Mouse (Mus musculus) testis, postnatal 10 days (tissue): ENCODE measurements around the gene Fbxl19.
"Not testable (repeated sequence)": the region's sequence is repeated elsewhere in the genome, so short reads cannot be mapped to it uniquely, and the experiment has no call there.

Experiments used
- DNase-seq: peaks from one replicate; pipeline ENCODE4 v3.0.0; 2021; ENCODE audit warnings: low spot score

The Fbxl19 gene

GRCm38 (mm10) chr7:127730170-127730569 is 14.2 kb upstream of the Fbxl19 start:
- DNase-seq = no peak

GRCm38 (mm10) chr7:127732066-127732465 is 12.3 kb upstream of the Fbxl19 start, which contains the start of gene Ctf2:
TSS of gene Ctf2 (minus strand) at chr7:127732166.
- DNase-seq = not testable (repeated sequence)

- DNase-seq = peak; percentile 89
These were observed 908 bp downstream of the Fbxl19 start for GRCm38 (mm10) chr7:127745251-127745651.

- peak; percentile 95 for DNase-seq
These were observed 1.5 kb downstream of the Fbxl19 start for GRCm38 (mm10) chr7:127745652-127746493.

- peak; percentile 80 for DNase-seq
These were observed 2.5 kb downstream of the Fbxl19 start for GRCm38 (mm10) chr7:127746494-127747491.

- no peak for DNase-seq
These were observed 3.4 kb downstream of the Fbxl19 start for GRCm38 (mm10) chr7:127747559-127748234.

- DNase-seq = no peak
These were observed 3.9 kb downstream of the Fbxl19 start for GRCm38 (mm10) chr7:127748235-127748560.

GRCm38 (mm10) chr7:127750131-127751127 is 6.1 kb downstream of the Fbxl19 start:
- DNase-seq = no peak

- DNase-seq = no peak
These were observed 7.3 kb downstream of the Fbxl19 start for GRCm38 (mm10) chr7:127751619-127752018.

GRCm38 (mm10) chr7:127752069-127752468 is 7.7 kb downstream of the Fbxl19 start:
- DNase-seq = no peak

- no peak for DNase-seq
These were observed 8.8 kb downstream of the Fbxl19 start for GRCm38 (mm10) chr7:127753158-127753557.

- DNase-seq = no peak
These were observed 9.4 kb downstream of the Fbxl19 start for GRCm38 (mm10) chr7:127753741-127754140.

GRCm38 (mm10) chr7:127759716-127760115 is 15.4 kb downstream of the Fbxl19 start:
- no peak for DNase-seq

GRCm38 (mm10) chr7:127760478-127760877 is 16.1 kb downstream of the Fbxl19 start:
- DNase-seq = no peak

GRCm38 (mm10) chr7:127761026-127761425 is 16.7 kb downstream of the Fbxl19 start:
- DNase-seq = peak; percentile 84

GRCm38 (mm10) chr7:127763642-127764041 is 19.3 kb downstream of the Fbxl19 start:
- no peak for DNase-seq

GRCm38 (mm10) chr7:127765756-127766155 is 21.4 kb downstream of the Fbxl19 start:
- DNase-seq = no peak

- no peak for DNase-seq
These were observed 22.7 kb downstream of the Fbxl19 start for GRCm38 (mm10) chr7:127766851-127767609.

- no peak for DNase-seq
These were observed 23.5 kb downstream of the Fbxl19 start for GRCm38 (mm10) chr7:127767671-127768345.
